Mouse (Mus musculus) T-helper 1 cell (primary cell): Measurements from ENCODE around the gene Ptpa.

Experiments
- in situ Hi-C: fragments of 300-600 bp; cut with MboI, MseI; formaldehyde crosslinking; loops from one replicate; pipeline ENCODE4 v1.15.1; 2025; ENCODE audit warnings: high pct_unique_total_duplicates

The Ptpa gene

GRCm38 (mm10) chr2:30436809-30437208, 21.0 kb downstream of the Ptpa start:
- in situ Hi-C loops: loop anchor here (5.0 kb wide), 1 partner anchor 355 kb away; no protein-coding TSS in a partner anchor

GRCm38 (mm10) chr2:30437791-30438190, 22.0 kb downstream of the Ptpa start:
- in situ Hi-C loops: loop anchor here (5.0 kb wide), 1 partner anchor 355 kb away; no protein-coding TSS in a partner anchor

- in situ Hi-C loops: loop anchor here (5.0 kb wide), 1 partner anchor 353 kb away; no protein-coding TSS in a partner anchor
These were observed 23.8 kb downstream of the Ptpa start for GRCm38 (mm10) chr2:30439631-30440030.

GRCm38 (mm10) chr2:30440211-30440700, 24.4 kb downstream of the Ptpa start:
- in situ Hi-C loops: no loop called here

- in situ Hi-C loops: no loop called here
These were observed 25.1 kb downstream of the Ptpa start for GRCm38 (mm10) chr2:30440701-30441517.

- in situ Hi-C loops: no loop called here
These were observed 26.0 kb downstream of the Ptpa start for GRCm38 (mm10) chr2:30441518-30442497.

GRCm38 (mm10) chr2:30442498-30442890, 26.7 kb downstream of the Ptpa start:
- in situ Hi-C loops: no loop called here

- in situ Hi-C loops: no loop called here
These were observed 27.4 kb downstream of the Ptpa start for GRCm38 (mm10) chr2:30443281-30443680.

- in situ Hi-C loops: no loop called here
These were observed 28.2 kb downstream of the Ptpa start for GRCm38 (mm10) chr2:30444006-30444405.

GRCm38 (mm10) chr2:30444450-30444849, 28.6 kb downstream of the Ptpa start:
- in situ Hi-C loops: no loop called here

- in situ Hi-C loops: no loop called here
These were observed 29.5 kb downstream of the Ptpa start for GRCm38 (mm10) chr2:30445312-30445711.

GRCm38 (mm10) chr2:30446891-30447826, 31.3 kb downstream of the Ptpa start:
- in situ Hi-C loops: no loop called here

- in situ Hi-C loops: no loop called here
These were observed 32.5 kb downstream of the Ptpa start for GRCm38 (mm10) chr2:30448371-30448770.

- in situ Hi-C loops: no loop called here
These were observed 34.7 kb downstream of the Ptpa start for GRCm38 (mm10) chr2:30450530-30450929.

- in situ Hi-C loops: no loop called here
These were observed 35.7 kb downstream of the Ptpa start for GRCm38 (mm10) chr2:30451525-30451924.

GRCm38 (mm10) chr2:30453570-30453969, 37.7 kb downstream of the Ptpa start:
- in situ Hi-C loops: no loop called here

- in situ Hi-C loops: no loop called here
These were observed 38.7 kb downstream of the Ptpa start for GRCm38 (mm10) chr2:30454587-30454986.

GRCm38 (mm10) chr2:30456104-30456980, 40.5 kb downstream of the Ptpa start:
- in situ Hi-C loops: no loop called here

GRCm38 (mm10) chr2:30458349-30458748, 42.5 kb downstream of the Ptpa start:
- in situ Hi-C loops: no loop called here

- in situ Hi-C loops: no loop called here
These were observed 43.4 kb downstream of the Ptpa start for GRCm38 (mm10) chr2:30459241-30459640.
